Mouse (Mus musculus) thymus, adult 18-20 months (tissue): ENCODE measurements around the gene Rasal1.

Experiments
- DNase-seq, 2 experiments: peaks; one replicate each; pipeline ENCODE4 v3.0.0; 2022; ENCODE audit warnings: mixed read lengths in 2 of 2

Rasal1 gene

GRCm38 (mm10) chr5:120656281-120656751 is 7.7 kb downstream of the Rasal1 start:
- no peak for DNase-seq

- no peak for DNase-seq
These were observed 12.2 kb downstream of the Rasal1 start for GRCm38 (mm10) chr5:120660816-120661215.

GRCm38 (mm10) chr5:120664888-120665287 is 16.3 kb downstream of the Rasal1 start:
- no peak for DNase-seq

- DNase-seq: no peak
These were observed 20.1 kb downstream of the Rasal1 start for GRCm38 (mm10) chr5:120668761-120669160.

- DNase-seq: no peak
These were observed 21.5 kb downstream of the Rasal1 start for GRCm38 (mm10) chr5:120670132-120670531.

GRCm38 (mm10) chr5:120671865-120672264 is 23.3 kb downstream of the Rasal1 start:
- DNase-seq: no peak

- peak; percentile 60 to 64 for DNase-seq
These were observed 25.0 kb downstream of the Rasal1 start for GRCm38 (mm10) chr5:120673626-120674025.

GRCm38 (mm10) chr5:120674229-120675145 is 25.9 kb downstream of the Rasal1 start:
- peak; percentile 32 to 59 for DNase-seq

GRCm38 (mm10) chr5:120677516-120677915 is 28.9 kb downstream of the Rasal1 start:
- no peak for DNase-seq

GRCm38 (mm10) chr5:120679676-120680555 is 31.3 kb downstream of the Rasal1 start:
- DNase-seq: peak in 1 of 2 experiments; percentile 22

GRCm38 (mm10) chr5:120680918-120681317 is 32.3 kb downstream of the Rasal1 start:
- DNase-seq: no peak

GRCm38 (mm10) chr5:120682982-120683771 is 34.6 kb downstream of the Rasal1 start:
- DNase-seq: no peak

- peak; percentile 80 to 90 for DNase-seq
These were observed 37.1 kb downstream of the Rasal1 start for GRCm38 (mm10) chr5:120685678-120686077.

- no peak for DNase-seq
These were observed 38.3 kb downstream of the Rasal1 start for GRCm38 (mm10) chr5:120686749-120687483.

GRCm38 (mm10) chr5:120687484-120687851 is 38.9 kb downstream of the Rasal1 start:
- DNase-seq: no peak

- DNase-seq: peak in 1 of 2 experiments; percentile 27
These were observed 39.3 kb downstream of the Rasal1 start for GRCm38 (mm10) chr5:120687897-120688296.

- DNase-seq: peak; percentile 49 to 80
These were observed 39.8 kb downstream of the Rasal1 start for GRCm38 (mm10) chr5:120688434-120688833.

GRCm38 (mm10) chr5:120690417-120690816 is 41.8 kb downstream of the Rasal1 start:
- DNase-seq: no peak

- no peak for DNase-seq
These were observed 43.4 kb downstream of the Rasal1 start for GRCm38 (mm10) chr5:120692034-120692433.

GRCm38 (mm10) chr5:120693931-120694694 is 45.5 kb downstream of the Rasal1 start:
- DNase-seq: no peak

GRCm38 (mm10) chr5:120694695-120695074 is 46.1 kb downstream of the Rasal1 start:
- no peak for DNase-seq
